Mouse (Mus musculus) heart, embryonic 14.5 days (tissue): ENCODE measurements at regions not wholly inside any gene's neighbourhood (a gene's known extent, or its start where the extent isn't known, plus 50 kb on each side); places are given as distances from the start of the nearest gene placed in this dataset.

Experiments
- ATAC-seq: fragments of 200-750 bp; cut with Nextera tagmentation; 2 replicates; pipeline ENCODE4 v1.8.0; 2017; ENCODE audit warnings: low read depth, moderate TSS enrichment; ENCODE audit not compliant: insufficient number of reproducible peaks, insufficient read depth, low FRiP score
- H3K27ac ChIP-seq, 2 experiments: fragments of 200-500 bp in 1 of 2; fragments of 300-500 bp in 1 of 2; sonication (generic) in 1 of 2; replicated peaks in 1 of 2; 2 replicates each; pipeline ENCODE4 v1.5.1; 2012 to 2014; ENCODE audit warnings: low read depth in 2 of 2, low read length in 2 of 2, control low read depth in 1 of 2, mild to moderate bottlenecking in 1 of 2, mixed read lengths in 1 of 2; ENCODE audit not compliant: control insufficient read depth in 1 of 2, insufficient read depth in 1 of 2
- H3K27me3 ChIP-seq: fragments of 300-500 bp; sonication (generic); 2 replicates; pipeline ENCODE4 v1.6.1; 2014; ENCODE audit warnings: mild to moderate bottlenecking, low read length, control low read depth; ENCODE audit not compliant: control insufficient read depth, insufficient read depth
- H3K36me3 ChIP-seq: fragments of 300-500 bp; sonication (generic); 2 replicates; pipeline ENCODE4 v1.6.1; 2014; ENCODE audit warnings: mild to moderate bottlenecking, control low read depth, low read length, mixed read lengths; ENCODE audit not compliant: control insufficient read depth, insufficient read depth
- H3K4me1 ChIP-seq, 2 experiments: fragments of 200-500 bp in 1 of 2; fragments of 300-500 bp in 1 of 2; sonication (generic) in 1 of 2; 2 replicates each; pipeline ENCODE4 v1.6.1; 2012 to 2014; ENCODE audit warnings: low read length in 2 of 2, control low read depth in 1 of 2, mixed read lengths in 1 of 2; ENCODE audit not compliant: control insufficient read depth in 2 of 2, insufficient read depth in 2 of 2
- H3K4me2 ChIP-seq: fragments of 300-500 bp; sonication (generic); 2 replicates; pipeline ENCODE4 v1.6.1; 2014; ENCODE audit warnings: mild to moderate bottlenecking, low read length
- H3K4me3 ChIP-seq, 2 experiments: fragments of 200-500 bp in 1 of 2; fragments of 300-500 bp in 1 of 2; sonication (generic) in 1 of 2; 2 replicates each; pipeline ENCODE4 v1.5.1; 2012 to 2014; ENCODE audit warnings: low read length in 2 of 2, mild to moderate bottlenecking in 2 of 2, control low read depth in 1 of 2, low read depth in 1 of 2, moderate library complexity in 1 of 2; ENCODE audit not compliant: control insufficient read depth in 1 of 2, insufficient read depth in 1 of 2
- H3K9ac ChIP-seq: fragments of 300-500 bp; sonication (generic); 2 replicates; pipeline ENCODE4 v1.6.1; 2014; ENCODE audit warnings: mild to moderate bottlenecking, low read length
- H3K9me3 ChIP-seq: fragments of 300-500 bp; sonication (generic); 2 replicates; pipeline ENCODE4 v1.6.1; 2016; ENCODE audit warnings: low read length, control low read depth; ENCODE audit not compliant: control insufficient read depth
- WGBS: fragments of 180-500 bp; shearing (Covaris S2); extraction: QIAGEN DNeasy Blood & Tissue Kit; methylation state at CpG from one replicate; pipeline ENCODE4 v1.1.7; 2014; 5-methylcytosine and 5-hydroxymethylcytosine counted together

GRCm38 (mm10) chr2:47833517-47833916 lies 980.4 kb upstream of the Acvr2a start:
- 82% methylated on average over 1 of the region's 1 CpGs for WGBS
- H3K4me2 ChIP-seq = no peak overlapping the region
- no peaks in the 10 kb centered on the region for H3K27me3 ChIP-seq
- H3K4me3 ChIP-seq = no peak overlapping the region
- no peak for ATAC-seq
- H3K4me1 ChIP-seq = no peaks in the 10 kb centered on the region
- H3K27ac ChIP-seq = no peak overlapping the region
- H3K9me3 ChIP-seq = no peaks in the 10 kb centered on the region
- no peak overlapping the region for H3K9ac ChIP-seq
- H3K36me3 ChIP-seq = no peaks in the 10 kb centered on the region

DNA sequence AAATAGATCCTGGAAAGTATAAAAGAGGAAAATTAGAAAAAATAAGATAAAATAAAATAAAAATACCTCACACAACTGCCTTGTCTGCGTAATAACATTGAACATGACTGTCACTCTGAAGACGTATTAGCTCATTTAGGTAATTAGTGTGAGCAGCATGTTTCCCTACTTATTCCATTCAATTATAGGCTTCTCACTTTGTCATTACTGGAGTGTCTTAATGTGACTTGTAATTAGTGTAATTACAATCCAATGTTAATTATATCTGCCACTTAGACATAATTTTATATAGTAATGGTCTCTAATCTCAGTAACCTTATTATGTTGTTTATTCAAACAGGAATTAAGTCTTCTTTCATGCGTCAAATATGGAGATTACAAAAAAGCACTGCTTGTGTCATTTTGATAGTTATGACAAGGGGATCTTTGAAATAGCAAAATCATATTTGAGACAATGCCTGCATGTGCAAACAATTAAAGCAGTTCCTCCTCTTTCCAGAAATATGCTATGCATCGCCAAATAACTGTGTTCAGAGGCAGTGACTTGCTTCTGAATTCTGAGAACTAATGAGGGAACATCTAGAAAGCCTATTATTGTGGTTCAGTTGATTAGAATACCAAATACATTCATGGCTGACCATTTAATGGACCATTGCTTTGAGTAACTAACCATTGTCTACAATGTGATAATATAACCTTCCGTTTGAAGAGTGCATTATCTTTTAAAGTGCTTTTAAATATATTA lies 979.7 kb upstream of the Acvr2a start:
- no peak overlapping the region for H3K27ac ChIP-seq
- no peak overlapping the region for H3K9ac ChIP-seq
- no peaks in the 10 kb centered on the region for H3K9me3 ChIP-seq
- ATAC-seq = no peak
- H3K4me1 ChIP-seq = no peaks in the 10 kb centered on the region
- 80% methylated on average over 5 of the region's 5 CpGs for WGBS
- H3K4me2 ChIP-seq = no peak overlapping the region
- H3K36me3 ChIP-seq = no peaks in the 10 kb centered on the region
- H3K27me3 ChIP-seq = no peaks in the 10 kb centered on the region
- no peak overlapping the region for H3K4me3 ChIP-seq

- H3K9me3 ChIP-seq = no peaks in the 10 kb centered on the region
- WGBS = 61% methylated on average over 3 of the region's 3 CpGs
- no peaks in the 10 kb centered on the region for H3K4me1 ChIP-seq
- no peak overlapping the region for H3K4me2 ChIP-seq
- H3K36me3 ChIP-seq = no peaks in the 10 kb centered on the region
- ATAC-seq = no peak
- 0 out of 4 replicates have a peak overlapping the region, but pooled peaks of 1 of the 2 experiments have one; percentile 27 for H3K27ac ChIP-seq
- H3K9ac ChIP-seq = no peak overlapping the region
- no peaks in the 10 kb centered on the region for H3K27me3 ChIP-seq
- no peak overlapping the region for H3K4me3 ChIP-seq
Observed at GRCm38 (mm10) chr2:47857229-47857628, 956.7 kb upstream of the Acvr2a start.

DNA sequence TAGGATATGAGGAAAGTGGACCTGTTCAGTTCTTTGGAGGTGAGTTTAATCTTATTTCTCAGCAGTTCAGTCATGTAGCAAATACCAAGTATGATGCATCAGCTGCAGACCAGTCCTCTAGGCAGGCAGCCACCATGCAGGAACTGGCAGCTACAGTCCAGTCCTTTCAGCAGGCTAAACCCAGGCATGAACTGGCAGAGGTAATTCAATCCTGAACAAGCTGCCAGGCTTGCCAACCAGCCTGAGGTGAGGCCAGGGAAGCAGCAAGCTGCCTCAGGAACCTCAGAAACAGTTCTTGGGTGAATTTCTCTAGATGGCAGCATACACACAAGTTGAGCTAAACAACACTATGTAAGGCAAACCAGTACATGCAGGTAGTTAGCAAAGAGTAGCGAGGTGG lies 951.5 kb upstream of the Acvr2a start:
- no peaks in the 10 kb centered on the region for H3K9me3 ChIP-seq
- H3K9ac ChIP-seq = no peak overlapping the region
- H3K4me3 ChIP-seq = no peak overlapping the region
- no peak for ATAC-seq
- 67% methylated on average over 1 of the region's 1 CpGs for WGBS
- no peak overlapping the region for H3K4me2 ChIP-seq
- no peaks in the 10 kb centered on the region for H3K36me3 ChIP-seq
- no peaks in the 10 kb centered on the region for H3K4me1 ChIP-seq
- H3K27me3 ChIP-seq = no peaks in the 10 kb centered on the region
- H3K27ac ChIP-seq = no peak overlapping the region

DNA sequence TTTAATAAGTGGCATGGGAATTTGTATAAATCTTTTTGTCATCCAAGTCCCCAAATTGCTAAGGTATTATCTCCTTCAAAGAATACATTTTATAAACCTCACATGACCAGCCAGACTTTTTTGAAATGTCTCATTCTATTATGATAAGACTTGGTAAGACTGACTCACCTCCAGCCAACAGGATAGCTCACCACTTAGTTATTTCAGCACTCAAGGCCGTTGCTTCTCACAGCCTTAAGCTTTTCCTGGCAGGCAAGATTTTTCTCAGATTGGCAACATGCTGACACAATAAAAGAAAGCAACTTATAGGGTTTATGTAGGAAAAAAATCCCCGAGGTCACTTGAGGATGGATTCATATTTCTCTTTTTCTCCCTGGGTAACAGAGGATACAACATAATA lies 935.9 kb upstream of the Acvr2a start:
- Histone ChIP-seq H3K4me3 (no peak overlapping the region), H3K27ac (no peak overlapping the region), H3K4me2 (no peak overlapping the region), H3K9ac (no peak overlapping the region), H3K27me3 (no peaks in the 10 kb centered on the region), H3K4me1 (no peaks in the 10 kb centered on the region), H3K9me3 (no peaks in the 10 kb centered on the region), H3K36me3 (no peaks in the 10 kb centered on the region)
- 36% methylated on average over 2 of the region's 2 CpGs for WGBS
- no peak for ATAC-seq

DNA sequence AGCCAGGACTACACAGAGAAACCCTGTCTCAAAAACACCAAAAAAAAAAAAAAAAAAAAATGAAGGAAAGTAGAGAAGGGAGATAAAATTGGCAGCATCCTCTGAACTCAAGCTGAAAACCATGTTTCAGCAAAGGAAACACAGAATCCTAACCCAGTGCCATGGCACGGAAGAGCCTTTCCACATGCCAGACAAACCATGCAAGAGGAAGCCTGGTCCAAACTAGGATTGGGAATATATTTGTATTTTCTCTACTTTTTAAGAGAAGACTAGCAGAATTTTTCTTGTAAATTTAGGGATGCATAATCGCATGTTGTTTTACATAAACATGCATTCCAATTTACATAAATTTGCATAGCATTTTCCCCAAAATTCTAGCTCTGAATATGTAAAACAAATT lies 934.8 kb upstream of the Acvr2a start:
- Histone ChIP-seq H3K9me3 (no peaks in the 10 kb centered on the region), H3K4me3 (no peak overlapping the region), H3K4me2 (no peak overlapping the region), H3K4me1 (no peaks in the 10 kb centered on the region), H3K9ac (no peak overlapping the region), H3K36me3 (no peaks in the 10 kb centered on the region), H3K27ac (no peak overlapping the region), H3K27me3 (no peaks in the 10 kb centered on the region)
- ATAC-seq = no peak
- WGBS = 85% methylated on average over 2 of the region's 2 CpGs

DNA sequence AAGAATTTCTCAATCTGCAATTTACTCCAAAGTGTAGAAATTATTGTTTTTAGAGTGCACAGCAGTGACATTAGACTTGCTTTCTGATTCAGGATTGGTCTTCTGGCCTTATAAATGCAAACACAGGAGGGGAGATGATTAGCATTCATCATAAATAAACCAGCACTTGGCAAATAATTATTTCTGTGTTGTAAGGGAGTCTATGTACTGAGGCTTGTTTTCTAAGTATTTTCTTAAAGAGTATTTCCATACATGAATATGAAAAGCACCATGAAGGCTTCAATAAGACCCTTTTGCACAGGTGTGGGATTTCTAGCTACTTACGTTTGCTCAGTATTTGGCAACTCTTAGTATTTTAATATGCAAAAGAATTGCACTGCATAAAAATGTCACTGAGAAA lies 934.1 kb upstream of the Acvr2a start:
- Histone ChIP-seq H3K36me3 (no peaks in the 10 kb centered on the region), H3K27me3 (no peaks in the 10 kb centered on the region), H3K4me2 (no peak overlapping the region), H3K9me3 (no peaks in the 10 kb centered on the region), H3K4me1 (no peaks in the 10 kb centered on the region), H3K27ac (no peak overlapping the region), H3K9ac (no peak overlapping the region), H3K4me3 (no peak overlapping the region)
- WGBS = 90% methylated on average over 1 of the region's 1 CpGs
- no peak for ATAC-seq

- Histone ChIP-seq H3K36me3 (no peaks in the 10 kb centered on the region), H3K4me3 (no peak overlapping the region), H3K9me3 (no peaks in the 10 kb centered on the region), H3K9ac (no peak overlapping the region), H3K4me1 (no peaks in the 10 kb centered on the region), H3K27me3 (no peaks in the 10 kb centered on the region), H3K27ac (no peak overlapping the region), H3K4me2 (no peak overlapping the region)
- ATAC-seq = no peak
- 62% methylated on average over 1 of the region's 1 CpGs for WGBS
Observed at GRCm38 (mm10) chr2:47888166-47888565, 925.7 kb upstream of the Acvr2a start.
